Mouse (Mus musculus) monocyte, adult 2 months (primary cell): ENCODE data around the gene Ccdc125.
"Not testable (repeated sequence)": the region's sequence is repeated elsewhere in the genome, so short reads cannot be mapped to it uniquely, and the experiment has no call there.

Experiments
- DNase-seq, 2 experiments: peaks; one replicate each; pipeline ENCODE4 v3.0.0; 2022; ENCODE audit warnings: low spot score in 2 of 2, low read depth in 1 of 2

Gene Ccdc125

DNA sequence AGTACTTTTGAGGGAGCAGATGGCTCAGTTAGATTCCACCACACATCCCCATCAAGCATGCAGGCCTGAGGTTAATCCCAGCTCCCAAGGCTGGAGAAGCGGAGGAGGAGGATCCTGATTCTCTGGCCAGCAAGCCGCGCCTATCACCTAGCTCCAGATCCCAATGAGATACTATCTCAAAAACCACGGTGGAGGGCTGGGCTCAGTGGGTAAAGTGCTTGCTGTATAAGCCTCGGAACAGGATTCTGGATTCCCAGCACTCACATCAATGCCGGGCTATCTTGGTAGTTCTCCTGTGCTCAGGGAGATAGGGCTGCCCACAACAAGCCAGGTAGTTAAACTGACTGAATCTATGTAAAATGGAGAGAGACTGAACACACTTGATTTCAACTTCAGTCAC lies 46.0 kb downstream of the Ccdc125 start:
- DNase-seq, result no peak

DNA sequence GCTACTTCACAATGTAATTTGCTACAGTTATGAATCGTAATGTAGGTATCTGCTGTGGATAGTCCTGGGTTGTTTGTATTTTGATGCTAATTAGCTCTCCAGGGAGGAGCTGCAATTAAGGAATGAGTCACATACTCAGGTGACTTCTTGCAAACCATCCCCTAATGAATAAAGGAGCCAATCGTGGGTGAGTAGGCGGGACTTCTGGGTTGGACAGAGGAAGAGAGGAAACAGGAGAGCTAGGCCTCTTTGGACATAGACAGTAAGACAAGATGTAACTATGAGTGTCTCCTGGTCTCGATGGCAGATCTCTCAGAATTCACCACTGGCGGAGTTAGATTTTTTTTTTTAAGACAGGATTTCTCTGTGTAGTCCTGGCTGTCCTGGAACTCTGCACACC lies 52.1 kb downstream of the Ccdc125 start:
- no peak for DNase-seq

DNA sequence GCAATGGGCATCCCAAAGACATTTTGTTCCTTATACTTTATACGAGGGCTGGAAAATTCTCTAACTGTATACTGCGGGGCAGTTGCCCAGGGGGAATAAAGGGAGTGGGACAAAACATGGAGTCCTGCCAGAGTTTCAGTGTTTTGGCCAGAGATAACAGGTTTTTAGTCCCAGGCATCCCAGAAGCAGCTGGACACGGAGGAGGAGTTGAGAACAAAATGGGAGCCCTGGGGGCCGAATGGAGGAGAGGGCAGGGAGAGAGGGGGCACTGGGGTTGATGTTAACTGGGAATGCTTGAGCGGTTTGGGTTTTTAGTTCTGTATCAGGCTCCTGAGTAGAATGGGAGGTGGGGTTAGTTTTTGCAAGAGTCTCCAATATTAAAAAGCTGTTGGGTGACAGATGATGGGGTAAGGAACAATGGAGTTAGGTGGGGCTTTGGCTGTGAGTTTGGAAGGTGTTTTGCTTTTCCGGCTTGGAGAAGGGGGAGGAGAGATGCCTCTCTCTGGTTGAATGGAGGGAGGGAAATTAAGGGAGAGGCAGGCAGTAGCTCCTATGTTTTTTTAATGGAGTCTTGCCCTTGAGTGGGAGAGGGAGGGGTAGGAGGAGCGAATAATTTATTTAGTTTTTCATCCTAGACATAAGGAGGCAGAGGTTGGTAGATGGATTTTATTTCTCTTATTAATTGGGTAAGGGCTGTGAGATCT lies 54.7 kb downstream of the Ccdc125 start:
- no peak for DNase-seq

GRCm38 (mm10) chr13:100725194-100725593 lies 55.7 kb downstream of the Ccdc125 start:
- DNase-seq, result no peak

- DNase-seq, result no peak
These were observed 58.6 kb downstream of the Ccdc125 start for GRCm38 (mm10) chr13:100728086-100728485.

DNA sequence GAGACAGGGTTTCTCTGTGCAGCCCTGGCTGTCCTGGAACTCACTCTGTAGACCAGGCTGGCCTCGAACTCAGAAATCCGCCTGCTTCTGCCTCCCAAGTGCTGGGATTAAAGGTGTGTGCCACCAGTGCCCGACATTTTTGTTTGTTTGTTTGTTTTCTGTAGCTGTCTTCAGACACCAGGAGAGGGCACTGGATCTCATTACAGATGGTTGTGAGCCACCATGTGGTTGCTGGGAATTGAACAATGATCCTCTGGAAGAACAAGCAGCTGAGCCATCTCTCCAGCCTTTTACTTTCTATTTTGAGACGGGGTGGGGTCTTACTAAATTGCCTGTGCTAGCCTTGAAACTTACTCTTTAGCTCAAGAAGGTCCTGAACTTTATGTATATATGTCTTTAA lies 59.0 kb downstream of the Ccdc125 start:
- DNase-seq, result not testable (repeated sequence)

DNA sequence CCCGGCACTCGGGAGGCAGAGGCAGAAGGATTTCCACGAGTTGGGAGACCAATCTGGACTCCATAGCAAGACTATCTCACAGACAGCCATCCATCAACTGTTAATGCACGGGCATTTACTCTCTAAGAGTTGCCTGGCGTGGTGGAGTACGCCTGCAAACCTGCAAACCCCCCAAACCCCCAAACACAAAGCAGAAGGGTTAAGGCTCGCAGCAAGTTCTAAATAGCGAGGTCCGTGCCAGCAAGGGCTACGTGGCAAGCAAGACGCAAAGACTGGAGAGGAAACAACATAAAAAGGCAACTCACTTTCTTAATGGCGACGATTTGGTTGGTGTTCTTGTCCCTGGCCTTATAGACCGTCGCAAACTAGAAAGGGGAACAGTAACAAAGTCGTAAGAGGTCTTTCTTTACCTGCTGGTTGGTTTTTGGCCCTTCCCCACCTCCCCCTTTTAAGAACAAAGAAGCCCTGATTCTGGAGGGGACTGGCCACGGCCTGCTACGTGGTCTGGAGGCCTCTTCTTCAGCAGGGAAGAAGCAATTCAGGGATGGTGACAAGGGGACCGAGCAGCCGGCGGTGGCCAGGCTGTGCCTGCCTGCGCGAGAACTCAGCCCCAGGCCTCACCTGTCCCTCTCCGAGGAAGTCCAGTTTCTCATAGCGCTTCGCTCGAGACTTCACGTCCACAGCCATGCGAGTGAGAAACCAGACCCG lies 60.8 kb downstream of the Ccdc125 start:
- no peak for DNase-seq

- DNase-seq, result peak; percentile 65 to 83
These were observed 61.3 kb downstream of the Ccdc125 start, which contains the start of gene Cdk7 for GRCm38 (mm10) chr13:100730861-100731176. Cdk7 (minus strand) TSS chr13:100730939.

- not testable (repeated sequence) for DNase-seq
These were observed 62.0 kb downstream of the Ccdc125 start for GRCm38 (mm10) chr13:100731462-100732046.

DNA sequence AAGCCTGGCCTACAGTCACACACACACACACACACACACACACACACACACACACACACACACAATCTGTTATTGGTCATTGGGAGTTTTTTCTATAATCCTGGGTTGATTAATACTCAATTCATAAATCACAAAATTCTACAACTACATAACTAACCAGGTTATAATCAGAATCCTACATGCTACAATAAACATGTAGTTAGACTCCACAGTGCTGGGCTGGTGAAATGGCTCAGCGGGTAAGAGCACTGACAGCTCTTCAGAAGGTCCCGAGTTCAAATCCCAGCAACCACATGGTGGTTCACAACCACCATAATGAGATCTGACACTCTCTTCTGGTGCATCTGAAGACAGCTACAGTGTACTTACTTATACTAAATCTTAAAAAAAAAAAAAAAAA lies 63.2 kb downstream of the Ccdc125 start:
- DNase-seq, result no peak

DNA sequence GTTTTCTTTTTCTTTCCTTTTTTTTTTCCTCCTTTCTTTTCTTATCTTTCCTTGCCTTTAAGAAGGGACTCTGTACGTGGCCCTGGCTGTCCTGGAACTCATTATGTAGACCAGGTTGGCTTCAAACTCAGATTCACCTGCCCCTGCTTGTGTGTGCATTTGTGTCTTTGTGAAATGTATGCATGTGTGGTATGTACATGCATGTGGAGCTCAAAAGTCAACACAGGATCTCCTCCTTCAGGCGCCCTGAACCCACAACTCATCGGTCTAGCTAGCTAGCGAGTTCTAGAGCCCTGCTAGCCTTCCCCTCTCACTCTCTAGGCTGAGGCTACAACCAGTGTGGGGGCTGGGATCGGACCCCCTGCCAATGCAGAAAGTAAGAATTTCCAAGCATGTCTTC lies 73.3 kb downstream of the Ccdc125 start:
- DNase-seq, result no peak

- DNase-seq, result no peak
These were observed 74.0 kb downstream of the Ccdc125 start for GRCm38 (mm10) chr13:100743346-100744035.

- peak; percentile 60 to 73 for DNase-seq
These were observed 74.7 kb downstream of the Ccdc125 start, which contains the start of gene Mrps36 for GRCm38 (mm10) chr13:100744036-100744744. Mrps36 (minus strand) TSS chr13:100744659.

DNA sequence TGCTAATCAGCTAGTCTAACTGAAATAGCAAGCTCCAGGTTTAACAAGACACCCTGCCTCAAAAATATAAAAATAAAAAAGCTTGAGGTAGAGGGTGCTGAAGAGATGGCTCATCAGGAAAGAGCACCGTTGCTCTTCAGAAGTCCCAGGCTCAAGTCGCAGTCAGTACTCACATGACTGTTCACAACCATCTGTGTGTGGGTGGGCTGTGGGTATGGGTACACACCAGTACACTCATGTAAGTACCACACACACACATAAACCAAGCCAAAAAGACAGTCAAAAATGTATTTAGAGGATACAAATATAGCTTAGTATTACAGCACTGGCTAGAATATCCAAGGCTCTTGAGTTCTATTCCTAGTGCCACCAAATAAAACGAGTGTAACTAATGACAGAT lies 76.6 kb downstream of the Ccdc125 start:
- DNase-seq, result no peak
